Mouse (Mus musculus) testis, postnatal 10 days (tissue): ENCODE results near the gene Foxl2.
A peak's percentile ranks its signal among the peaks of the same experiment; 100 is the strongest.

Experiments used
- DNase-seq: peaks from one replicate; pipeline ENCODE4 v3.0.0; 2021; ENCODE audit warnings: low spot score

The Foxl2 gene

DNA sequence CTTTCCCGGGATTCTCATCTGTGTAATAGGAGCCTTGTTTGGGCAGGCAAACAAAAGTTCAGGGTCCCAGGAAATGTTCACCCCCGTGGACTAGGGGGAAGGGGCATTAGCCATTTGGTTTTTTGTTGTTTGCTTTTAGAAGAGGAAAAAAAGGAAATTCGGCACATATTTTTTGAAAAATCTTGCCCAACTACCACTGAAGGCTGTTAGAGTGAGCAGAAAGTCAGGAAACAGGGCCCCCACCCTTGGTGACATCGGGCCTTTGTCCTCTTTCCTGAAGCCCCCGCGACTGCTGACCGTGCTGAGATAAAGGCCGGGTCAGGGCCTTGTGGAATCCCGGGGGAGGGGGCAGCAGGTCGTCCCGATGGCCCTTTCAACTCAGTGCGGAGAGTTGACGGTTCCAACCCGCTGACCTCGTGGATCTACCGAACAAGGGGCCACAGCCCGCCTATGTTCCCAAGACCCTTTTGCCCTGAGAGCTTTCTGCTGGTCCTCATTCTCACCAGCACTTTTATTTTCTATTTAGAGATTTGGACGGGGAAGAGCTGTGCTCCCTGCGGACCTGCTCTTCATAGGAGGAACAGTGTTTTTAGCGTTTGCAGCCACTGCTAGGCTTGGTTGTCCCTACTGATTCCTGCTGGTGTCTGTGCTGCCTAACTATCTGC, 7.5 kb downstream of the Foxl2 start:
- DNase-seq = no peak

DNA sequence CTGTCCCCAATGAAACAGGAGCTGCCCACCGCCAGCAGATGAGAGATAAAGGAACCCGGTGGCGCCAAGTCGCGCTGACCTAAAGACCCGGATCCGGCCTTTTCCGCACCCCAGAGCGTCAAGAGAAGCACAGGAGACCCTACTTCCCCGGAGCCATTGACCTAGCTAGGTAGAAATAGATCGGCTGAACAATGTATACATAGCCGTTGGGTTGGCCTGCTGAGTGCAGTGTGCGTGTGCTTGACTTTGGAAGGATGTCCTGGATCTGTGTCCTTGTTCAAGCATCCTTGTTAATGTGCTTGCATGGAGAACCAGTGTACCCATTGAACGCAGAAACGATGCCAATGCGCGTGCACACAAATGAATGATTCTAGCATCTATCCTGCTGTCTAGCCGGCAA, 8.6 kb downstream of the Foxl2 start:
- no peak for DNase-seq

DNA sequence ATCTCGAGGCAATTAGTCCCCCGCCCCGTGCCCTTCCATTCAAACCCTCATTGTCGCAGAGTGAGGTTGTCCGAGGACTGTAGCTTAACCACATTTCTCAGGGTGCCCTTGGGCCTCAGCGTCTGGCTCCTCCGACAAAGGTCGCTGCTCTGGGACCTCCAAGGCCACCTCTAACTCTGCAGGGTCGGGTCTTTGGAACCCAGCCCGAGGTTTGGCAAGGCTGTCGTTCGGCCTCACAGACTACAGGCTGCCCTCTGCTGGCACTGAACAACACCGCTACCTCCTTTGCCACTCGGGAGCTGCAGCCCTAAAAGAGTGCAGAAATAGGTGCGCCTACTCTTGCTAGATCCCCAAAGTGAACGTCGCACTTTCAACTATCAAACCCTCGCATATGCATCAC, 10.0 kb downstream of the Foxl2 start:
- peak; percentile 79 for DNase-seq

DNA sequence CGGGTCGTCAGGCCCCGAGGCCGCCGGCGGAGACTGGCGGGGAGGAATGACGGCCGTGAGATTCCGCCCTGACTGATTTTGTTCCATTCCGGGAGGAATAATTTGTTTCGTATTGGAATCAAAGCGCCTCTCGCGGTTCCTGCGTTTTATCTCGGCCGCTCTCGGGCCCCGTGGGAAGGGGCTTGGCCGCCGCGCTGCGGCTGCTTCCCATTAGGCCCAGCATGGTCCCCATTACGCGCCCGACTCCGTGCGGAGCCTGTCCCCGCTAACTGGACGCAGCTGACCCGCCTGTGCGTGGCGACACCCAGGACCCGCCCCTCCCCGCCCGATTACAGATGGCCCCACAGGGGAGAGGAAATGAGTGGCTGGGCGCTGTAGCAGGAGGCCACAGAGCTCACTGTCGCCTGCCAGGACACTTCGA, 18.0 kb downstream of the Foxl2 start:
- no peak for DNase-seq

DNA sequence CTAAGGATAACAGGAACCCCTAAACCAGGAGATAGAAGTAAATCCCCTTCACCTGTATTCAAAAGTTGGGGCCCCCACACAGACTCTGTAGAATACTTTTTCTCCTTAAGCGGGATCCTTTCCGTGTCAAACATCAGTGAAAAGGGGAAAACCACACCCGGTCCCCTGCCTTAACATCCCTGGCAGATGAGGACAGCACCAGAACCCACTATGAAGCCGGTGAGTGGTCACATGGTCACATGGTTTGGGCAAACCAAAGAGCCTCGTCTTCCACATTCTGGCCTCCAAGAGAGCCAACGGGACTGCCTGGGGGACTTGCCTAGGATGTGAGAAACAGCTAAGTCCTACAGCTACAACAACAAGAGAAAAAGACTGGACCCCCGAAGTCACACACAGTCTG, 18.5 kb downstream of the Foxl2 start:
- no peak for DNase-seq

DNA sequence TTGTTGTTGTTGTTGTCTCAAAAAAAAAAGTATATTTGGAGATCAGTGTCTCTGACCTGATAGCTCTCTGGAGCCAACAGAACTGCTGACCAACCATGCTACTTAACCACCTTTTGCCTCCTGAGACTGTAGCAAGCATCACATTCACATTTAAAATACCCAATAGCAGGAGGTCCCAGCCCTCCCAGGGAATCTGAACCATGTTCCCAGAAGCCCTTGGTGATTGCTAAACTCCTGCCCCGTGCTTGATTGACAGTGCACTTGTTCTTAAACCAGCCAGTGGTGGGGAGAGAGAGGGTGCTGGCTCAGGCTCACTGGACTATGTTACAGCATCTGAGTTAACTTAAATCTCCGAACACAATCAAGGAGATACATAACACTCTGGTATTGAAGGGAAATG, 19.8 kb downstream of the Foxl2 start:
- no peak for DNase-seq

DNA sequence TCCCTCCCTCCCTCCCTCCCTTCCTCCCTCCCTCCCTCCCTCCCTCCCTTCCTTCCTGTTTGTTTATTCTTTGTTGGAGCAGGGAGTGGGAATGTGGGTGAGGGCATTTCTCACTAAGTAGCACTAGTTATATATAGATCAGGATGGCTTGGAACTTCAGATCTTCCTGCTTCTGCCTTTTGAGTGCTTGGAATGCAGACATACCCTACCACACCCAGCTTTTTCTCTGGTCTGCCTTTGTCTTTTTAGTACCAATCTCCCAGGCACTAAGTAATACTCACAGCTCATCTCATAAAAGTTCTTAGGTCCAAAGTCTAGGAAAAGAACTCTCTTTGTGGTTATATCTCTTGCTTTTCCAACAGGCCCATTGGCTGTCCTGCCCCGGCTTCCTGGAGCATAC, 21.0 kb downstream of the Foxl2 start:
- no peak for DNase-seq

DNA sequence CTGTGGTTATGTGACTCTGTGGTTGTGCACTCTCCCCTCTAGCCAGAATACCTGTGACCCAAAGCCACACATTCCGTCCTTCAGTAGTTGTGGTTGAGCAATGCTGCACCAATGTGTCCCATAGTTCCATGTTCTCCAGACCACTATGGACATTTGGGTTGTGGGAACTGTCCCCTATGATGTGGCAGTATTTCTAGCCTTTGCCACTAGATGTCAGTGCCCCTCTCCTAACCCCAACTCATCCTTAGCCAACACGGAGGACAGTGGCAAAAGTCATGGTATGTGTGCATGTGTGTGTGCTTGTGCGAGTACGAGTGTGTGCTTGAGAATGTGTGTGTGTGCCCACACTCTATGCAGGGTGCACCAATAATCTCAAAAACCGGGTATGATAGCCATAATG, 21.4 kb downstream of the Foxl2 start:
- DNase-seq = no peak

DNA sequence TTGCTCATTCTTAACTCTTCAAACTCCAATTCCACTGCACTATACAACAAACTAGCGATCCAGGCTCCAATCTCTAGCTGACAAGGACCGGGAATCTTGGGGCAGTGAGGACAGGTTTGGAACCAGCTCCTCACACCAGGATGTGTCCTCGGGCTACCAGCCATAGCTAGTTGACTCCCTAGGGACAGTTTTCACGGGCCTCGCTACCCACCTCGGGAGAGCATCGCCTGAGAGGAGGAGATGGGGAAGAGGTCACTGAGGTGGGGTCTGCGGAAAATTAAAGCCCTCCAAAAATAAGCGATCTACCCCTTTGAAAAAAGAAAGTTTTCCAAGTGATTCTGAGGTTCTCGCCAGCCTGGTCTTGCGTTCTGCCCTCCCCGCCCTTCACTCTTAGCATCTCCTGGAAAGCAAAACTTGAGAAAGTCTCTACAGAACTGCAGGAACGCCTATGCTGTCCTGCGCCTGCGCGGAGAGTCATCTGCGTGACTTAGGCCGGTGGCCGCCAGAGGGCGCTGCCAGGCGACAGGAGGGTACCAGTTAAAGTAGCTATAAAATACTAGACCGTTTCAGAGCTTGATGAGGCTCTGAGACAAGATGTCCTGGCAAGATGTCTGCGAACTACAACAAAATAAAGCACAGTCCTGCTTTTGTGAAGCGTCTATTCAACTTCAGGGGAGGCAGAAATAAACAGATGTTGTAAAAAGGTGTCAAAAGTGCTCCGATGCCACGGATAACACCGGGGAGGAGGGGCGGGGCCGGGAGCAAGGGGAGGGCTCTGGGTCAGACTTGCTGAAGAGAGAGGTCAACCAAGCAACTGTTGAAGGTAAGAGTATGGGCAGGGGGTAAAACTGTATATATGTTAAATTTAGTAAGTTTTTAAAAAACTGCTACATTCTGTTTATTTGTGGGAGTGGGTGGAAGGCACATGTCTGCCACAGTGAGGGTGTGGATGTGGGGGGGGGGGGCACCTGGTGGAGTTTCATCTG, 24.6 kb downstream of the Foxl2 start:
- DNase-seq = peak; percentile 95

DNA sequence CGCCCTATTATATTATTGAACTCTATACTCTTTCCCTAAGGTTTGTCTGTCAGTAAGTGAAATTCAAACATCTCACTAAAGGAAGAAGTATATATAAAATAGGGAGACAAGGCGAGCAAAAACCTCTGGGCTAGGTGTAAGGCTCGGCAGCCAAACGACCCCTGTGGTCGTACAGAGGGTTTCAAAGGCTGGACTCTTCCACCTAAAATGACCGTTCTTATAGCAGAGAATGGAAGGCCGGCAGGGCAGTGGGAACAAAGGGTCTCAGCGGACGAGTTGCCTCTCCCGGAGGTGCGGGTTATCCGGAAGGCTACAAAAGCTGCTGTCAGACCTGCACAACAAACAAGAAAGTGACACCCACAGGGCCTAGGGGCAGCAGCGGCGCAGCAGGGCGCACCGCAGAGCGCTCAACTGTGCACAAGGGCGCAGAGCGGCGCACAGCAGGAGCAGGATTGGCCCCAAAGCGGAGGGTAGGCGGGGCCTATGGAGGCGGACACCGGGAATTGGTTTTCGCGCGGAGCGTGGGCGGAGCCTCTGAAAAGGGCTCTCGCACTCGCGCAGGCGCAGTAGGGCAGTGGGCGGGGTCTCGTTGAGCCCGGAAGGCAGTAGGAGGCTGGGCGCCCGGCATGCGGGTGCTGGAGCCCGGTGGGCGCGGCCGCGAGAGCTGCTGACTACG, 30.9 kb downstream of the Foxl2 start, which contains the start of gene Faim:
Gene Faim, plus strand, starts transcription at position 574 of the 676 bp plus-strand sequence.
- peak; percentile 100 for DNase-seq

DNA sequence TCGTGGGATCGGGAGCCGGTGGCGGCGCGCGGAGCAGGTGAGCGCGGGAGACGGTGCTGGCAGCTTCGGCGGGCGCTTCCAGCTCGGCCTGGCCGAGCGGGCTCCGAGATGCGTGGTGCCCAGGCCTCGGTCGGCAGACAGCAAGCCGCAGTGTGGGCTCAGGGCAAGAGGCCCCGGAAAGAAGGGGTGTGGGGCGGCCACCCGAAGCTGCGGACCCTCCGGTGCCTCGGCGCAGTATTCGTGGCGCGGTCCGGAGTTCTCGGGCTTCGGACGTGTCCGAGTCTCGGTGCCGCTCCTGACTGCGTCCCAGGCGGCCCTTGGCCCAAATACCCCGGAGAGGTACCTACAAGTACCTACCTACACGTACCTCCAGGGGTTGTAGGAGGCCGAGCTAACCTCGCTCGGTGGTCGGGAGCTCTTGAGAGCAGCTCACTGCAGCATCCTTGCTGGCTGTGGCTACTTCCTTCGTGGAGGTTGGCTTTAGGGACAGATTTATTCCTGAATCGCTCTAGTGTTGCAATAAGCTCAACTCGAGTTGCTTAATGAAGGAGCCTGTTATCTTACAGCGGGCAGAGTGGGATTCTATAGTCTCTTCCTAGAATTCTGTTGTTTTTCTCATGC, 31.5 kb downstream of the Foxl2 start:
- no peak for DNase-seq

DNA sequence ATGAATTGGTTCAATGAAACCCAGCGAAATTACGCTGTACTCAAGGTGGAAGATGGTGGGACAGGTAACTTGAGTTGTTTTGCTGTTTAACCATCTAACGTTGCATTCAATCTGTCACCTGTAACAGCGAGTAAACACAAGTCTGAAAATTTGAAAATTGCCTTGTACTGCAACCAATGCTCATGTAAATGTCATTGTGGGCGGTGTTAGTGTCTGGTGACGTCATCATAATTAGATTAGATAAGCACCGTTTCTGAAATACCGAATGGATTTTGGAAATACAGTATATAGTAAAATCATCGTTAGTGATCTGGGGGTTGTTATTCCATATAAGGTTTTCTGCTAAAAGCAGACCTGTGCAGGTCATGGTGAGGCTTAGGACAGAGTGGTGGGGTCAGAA, 32.0 kb downstream of the Foxl2 start:
- DNase-seq = no peak

DNA sequence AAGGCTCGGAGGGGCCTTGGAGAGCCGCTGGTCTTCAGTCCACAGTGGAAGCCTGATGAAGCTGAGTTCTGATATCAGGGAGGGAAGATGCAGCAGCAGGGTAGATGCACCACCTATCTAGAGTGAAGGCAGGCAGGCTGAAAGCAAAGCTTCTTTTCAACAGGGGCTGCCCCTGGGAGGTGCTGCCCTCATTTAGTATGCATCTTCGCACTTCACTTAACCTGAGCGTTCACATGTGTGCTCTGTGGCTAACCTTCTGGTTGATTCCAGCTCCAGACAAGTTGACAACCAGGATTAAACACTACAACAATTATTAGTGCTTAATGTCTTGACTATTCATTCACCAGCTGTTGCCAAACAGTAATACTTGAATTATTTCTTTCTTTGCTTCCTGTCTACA, 39.0 kb downstream of the Foxl2 start:
- DNase-seq = no peak

DNA sequence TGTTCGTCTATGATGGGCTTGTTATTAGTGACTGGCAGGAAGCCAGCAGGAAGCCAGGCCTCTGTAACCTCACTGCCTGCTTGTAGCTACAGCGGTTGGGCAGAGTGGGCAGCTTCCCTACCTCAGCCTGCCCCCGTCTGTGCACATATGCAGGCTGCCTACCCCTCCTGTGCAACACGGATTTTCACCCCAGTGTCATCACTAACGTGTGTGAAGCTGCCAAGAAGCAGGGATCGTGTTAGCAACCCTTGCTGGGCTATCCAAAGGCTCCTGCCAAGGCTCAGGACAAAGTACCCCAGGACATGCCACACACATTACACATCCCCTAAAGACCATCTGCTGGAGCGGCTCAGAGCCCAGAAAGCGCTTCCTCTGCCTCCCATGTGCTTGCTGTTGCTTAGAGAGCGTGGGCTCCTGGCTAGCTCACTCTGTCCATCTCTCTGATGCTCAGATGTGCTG, 44.8 kb downstream of the Foxl2 start:
- no peak for DNase-seq

DNA sequence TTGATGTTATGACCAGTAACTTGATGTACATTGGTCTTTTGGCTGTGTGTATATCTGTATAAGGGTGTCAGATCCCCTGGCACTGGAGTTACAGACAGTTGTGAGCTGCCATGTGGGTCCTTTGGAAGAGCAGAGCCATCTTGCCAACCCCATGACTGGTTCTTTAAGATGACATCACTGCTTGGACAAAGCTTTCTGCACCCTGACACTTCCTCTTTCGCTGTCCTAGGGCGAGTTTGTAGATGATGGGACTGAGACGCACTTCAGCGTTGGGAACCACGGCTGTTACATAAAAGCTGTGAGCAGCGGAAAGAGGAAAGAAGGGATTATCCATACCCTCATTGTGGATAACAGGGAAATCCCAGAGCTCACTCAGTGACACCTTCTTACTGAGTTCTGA, 46.2 kb downstream of the Foxl2 start:
- DNase-seq = no peak
